Mouse (Mus musculus) stomach, embryonic 15.5 days (tissue): Measurements from ENCODE around the gene Rmdn3. TPM values are rescaled to one million over a fixed set of nuclear protein-coding genes. Genes with fewer than 3 reads are reported as not detected.

Source experiments
- ATAC-seq: fragments of 200-750 bp; cut with Nextera tagmentation; 2 replicates; pipeline ENCODE4 v1.8.0; 2017; ENCODE audit warnings: low read depth, moderate number of reproducible peaks, moderate TSS enrichment; ENCODE audit not compliant: insufficient read depth, low FRiP score
- H3K27ac ChIP-seq: fragments of 300-500 bp; sonication (generic); 2 replicates; pipeline ENCODE4 v1.5.1; 2015; ENCODE audit warnings: mild to moderate bottlenecking, inconsistent platforms
- H3K27me3 ChIP-seq: fragments of 300-500 bp; sonication (generic); replicated peaks from 2 replicates; pipeline ENCODE4 v1.6.1; 2015; ENCODE audit warnings: inconsistent platforms
- H3K36me3 ChIP-seq: fragments of 300-500 bp; sonication (generic); 2 replicates; pipeline ENCODE4 v1.6.1; 2015; ENCODE audit warnings: inconsistent platforms
- H3K4me1 ChIP-seq: fragments of 300-500 bp; sonication (generic); 2 replicates; pipeline ENCODE4 v1.6.1; 2015; ENCODE audit warnings: inconsistent platforms
- H3K4me2 ChIP-seq: fragments of 300-500 bp; sonication (generic); 2 replicates; pipeline ENCODE4 v1.6.1; 2015; ENCODE audit warnings: mild to moderate bottlenecking, inconsistent platforms
- H3K4me3 ChIP-seq: fragments of 300-500 bp; sonication (generic); replicated peaks from 2 replicates; pipeline ENCODE4 v1.5.1; 2015; ENCODE audit warnings: inconsistent platforms
- H3K9ac ChIP-seq: fragments of 300-500 bp; sonication (generic); 2 replicates; pipeline ENCODE4 v1.6.1; 2015; ENCODE audit warnings: inconsistent platforms
- H3K9me3 ChIP-seq: fragments of 300-500 bp; sonication (generic); 2 replicates; pipeline ENCODE4 v1.6.1; 2016; ENCODE audit warnings: inconsistent platforms
- WGBS: fragments of 180-500 bp; shearing (Covaris S2); methylation state at CpG from one replicate; pipeline ENCODE4 v1.1.7; 2015; 5-methylcytosine and 5-hydroxymethylcytosine counted together
- polyA plus RNA-seq: library from polyadenylated mRNA; unstranded; fragments of >200 nt; fragmentation: Nextera tagmentation; extraction: Ambion mirVana; gene quantifications from 2 replicates; pipeline ENCODE4 v1.2.1, GENCODE M21; 2015

The Rmdn3 gene
- polyA plus RNA-seq, 1 experiment from 2014 or later, result 36.6 TPM

- ATAC-seq, result no peak
- H3K27ac ChIP-seq, result no peak overlapping the region
- peaks cover 8% of the 10 kb centered on the region; the same call in 1 of the 2 replicates for H3K36me3 ChIP-seq
- H3K9ac ChIP-seq, result no peak overlapping the region
- H3K4me3 ChIP-seq, result no peak overlapping the region
- WGBS, result 84% methylated on average over 5 of the region's 5 CpGs
- H3K4me2 ChIP-seq, result no peak overlapping the region
- no peaks in the 10 kb centered on the region for H3K27me3 ChIP-seq
- peaks cover 9% of the 10 kb centered on the region; the same call in 1 of the 2 replicates for H3K4me1 ChIP-seq
- H3K9me3 ChIP-seq, result no peaks in the 10 kb centered on the region
These were observed 20.6 kb upstream of the Rmdn3 start for GRCm38 (mm10) chr2:119177384-119177939.

- no peak overlapping the region for H3K27ac ChIP-seq
- 0 out of 2 replicates have a peak, but pooled peaks cover 10% of the 10 kb centered on the region for H3K36me3 ChIP-seq
- H3K4me2 ChIP-seq, result no peak overlapping the region
- peaks cover 13% of the 10 kb centered on the region; the same call in 1 of the 2 replicates for H3K4me1 ChIP-seq
- no peaks in the 10 kb centered on the region for H3K9me3 ChIP-seq
- no peak overlapping the region for H3K9ac ChIP-seq
- no peak for ATAC-seq
- 50% methylated on average over 3 of the region's 3 CpGs for WGBS
- no peak overlapping the region for H3K4me3 ChIP-seq
- no peaks in the 10 kb centered on the region for H3K27me3 ChIP-seq
These were observed 19.9 kb upstream of the Rmdn3 start for GRCm38 (mm10) chr2:119176761-119177160.

- no peak for ATAC-seq
- 50% methylated on average over 6 of the region's 6 CpGs for WGBS
- Histone ChIP-seq H3K36me3 (0 out of 2 replicates have a peak, but pooled peaks cover 13% of the 10 kb centered on the region), H3K27me3 (no peaks in the 10 kb centered on the region), H3K4me1 (peaks cover 15% of the 10 kb centered on the region; the same call in 1 of the 2 replicates), H3K4me3 (no peak overlapping the region), H3K27ac (peak overlapping the region; percentile 16; the same call in 1 of the 2 replicates), H3K4me2 (no peak overlapping the region), H3K9me3 (no peaks in the 10 kb centered on the region), H3K9ac (no peak overlapping the region)
These were observed 18.8 kb upstream of the Rmdn3 start for GRCm38 (mm10) chr2:119175614-119176013.

GRCm38 (mm10) chr2:119174866-119175265, 18.0 kb upstream of the Rmdn3 start:
- Histone ChIP-seq H3K4me2 (no peak overlapping the region), H3K27me3 (no peaks in the 10 kb centered on the region), H3K9me3 (no peaks in the 10 kb centered on the region), H3K9ac (no peak overlapping the region), H3K27ac (no peak overlapping the region), H3K4me1 (peaks cover 15% of the 10 kb centered on the region; the same call in 1 of the 2 replicates), H3K36me3 (0 out of 2 replicates have a peak, but pooled peaks cover 13% of the 10 kb centered on the region), H3K4me3 (no peak overlapping the region)
- no peak for ATAC-seq
- WGBS, result 73% methylated on average over 14 of the region's 14 CpGs

GRCm38 (mm10) chr2:119173991-119174651, 17.3 kb upstream of the Rmdn3 start, which contains the start of gene Gm14137:
Gene Gm14137 (plus strand): TSS chr2:119174509.
- Histone ChIP-seq H3K27ac (0 out of 2 replicates have a peak within 1 kb of the TSS, but pooled peaks have one; percentile 16), H3K27me3 (no peaks in the 10 kb centered on the region), H3K36me3 (0 out of 2 replicates have a peak, but pooled peaks cover 8% of the 10 kb centered on the region), H3K9me3 (no peaks in the 10 kb centered on the region), H3K4me3 (no peak within 1 kb of the TSS), H3K4me1 (peaks cover 15% of the 10 kb centered on the region; the same call in 1 of the 2 replicates), H3K4me2 (no peak within 1 kb of the TSS), H3K9ac (no peak within 1 kb of the TSS)
- no peak for ATAC-seq
- 60% methylated on average over 8 of the region's 8 CpGs for WGBS

- H3K36me3 ChIP-seq, result 0 out of 2 replicates have a peak, but pooled peaks cover 7% of the 10 kb centered on the region
- H3K4me3 ChIP-seq, result no peak overlapping the region
- peaks cover 16% of the 10 kb centered on the region for H3K4me1 ChIP-seq
- H3K4me2 ChIP-seq, result peak overlapping the region; percentile 12; the same call in 1 of the 2 replicates
- no peaks in the 10 kb centered on the region for H3K9me3 ChIP-seq
- 21% methylated on average over 13 of the region's 13 CpGs for WGBS
- H3K27me3 ChIP-seq, result no peaks in the 10 kb centered on the region
- ATAC-seq, result 0 out of 2 replicates have a peak, but pooled peaks have one; percentile 36
- peak overlapping the region; percentile 11; the same call in 1 of the 2 replicates for H3K27ac ChIP-seq
- H3K9ac ChIP-seq, result no peak overlapping the region
These were observed 16.2 kb upstream of the Rmdn3 start for GRCm38 (mm10) chr2:119172862-119173576.

- no peaks in the 10 kb centered on the region for H3K27me3 ChIP-seq
- H3K9me3 ChIP-seq, result no peaks in the 10 kb centered on the region
- H3K9ac ChIP-seq, result no peak overlapping the region
- no peak overlapping the region for H3K4me2 ChIP-seq
- 85% methylated on average over 7 of the region's 7 CpGs for WGBS
- H3K27ac ChIP-seq, result no peak overlapping the region
- ATAC-seq, result no peak
- 0 out of 2 replicates have a peak, but pooled peaks cover 7% of the 10 kb centered on the region for H3K36me3 ChIP-seq
- no peak overlapping the region for H3K4me3 ChIP-seq
- peaks cover 21% of the 10 kb centered on the region for H3K4me1 ChIP-seq
These were observed 15.6 kb upstream of the Rmdn3 start for GRCm38 (mm10) chr2:119172446-119172845.

GRCm38 (mm10) chr2:119171574-119171973, 14.7 kb upstream of the Rmdn3 start:
- Histone ChIP-seq H3K9me3 (no peaks in the 10 kb centered on the region), H3K36me3 (0 out of 2 replicates have a peak, but pooled peaks cover 4% of the 10 kb centered on the region), H3K9ac (no peak overlapping the region), H3K4me2 (no peak overlapping the region), H3K27ac (no peak overlapping the region), H3K4me1 (peaks cover 28% of the 10 kb centered on the region), H3K4me3 (no peak overlapping the region), H3K27me3 (no peaks in the 10 kb centered on the region)
- ATAC-seq, result no peak
- WGBS, result 63% methylated on average over 8 of the region's 8 CpGs

- Histone ChIP-seq H3K27ac (no peak overlapping the region), H3K27me3 (no peaks in the 10 kb centered on the region), H3K9me3 (no peaks in the 10 kb centered on the region), H3K4me2 (no peak overlapping the region), H3K36me3 (0 out of 2 replicates have a peak, but pooled peaks cover 4% of the 10 kb centered on the region), H3K4me3 (no peak overlapping the region), H3K4me1 (peaks cover 28% of the 10 kb centered on the region), H3K9ac (no peak overlapping the region)
- ATAC-seq, result no peak
- WGBS, result 94% methylated on average over 2 of the region's 2 CpGs
These were observed 13.4 kb upstream of the Rmdn3 start for GRCm38 (mm10) chr2:119170282-119170681.

GRCm38 (mm10) chr2:119167866-119168256, 11.0 kb upstream of the Rmdn3 start:
- Histone ChIP-seq H3K4me1 (peaks cover 22% of the 10 kb centered on the region), H3K9me3 (no peaks in the 10 kb centered on the region), H3K9ac (peak overlapping the region; percentile 38; the same call in 1 of the 2 replicates), H3K4me2 (peak overlapping the region; percentile 100), H3K27ac (no peak overlapping the region), H3K27me3 (no peaks in the 10 kb centered on the region), H3K36me3 (0 out of 2 replicates have a peak, but pooled peaks cover 4% of the 10 kb centered on the region), H3K4me3 (peak overlapping the region; percentile 57)
- 0 out of 2 replicates have a peak, but pooled peaks have one; percentile 3 for ATAC-seq
- WGBS, result 3% methylated on average over 26 of the region's 26 CpGs
